Mouse (Mus musculus): ENCODE measurements at regions not wholly inside any gene's neighbourhood (a gene's known extent, or its start where the extent isn't known, plus 50 kb on each side); places are given as distances from the start of the nearest gene placed in this dataset.

DNA sequence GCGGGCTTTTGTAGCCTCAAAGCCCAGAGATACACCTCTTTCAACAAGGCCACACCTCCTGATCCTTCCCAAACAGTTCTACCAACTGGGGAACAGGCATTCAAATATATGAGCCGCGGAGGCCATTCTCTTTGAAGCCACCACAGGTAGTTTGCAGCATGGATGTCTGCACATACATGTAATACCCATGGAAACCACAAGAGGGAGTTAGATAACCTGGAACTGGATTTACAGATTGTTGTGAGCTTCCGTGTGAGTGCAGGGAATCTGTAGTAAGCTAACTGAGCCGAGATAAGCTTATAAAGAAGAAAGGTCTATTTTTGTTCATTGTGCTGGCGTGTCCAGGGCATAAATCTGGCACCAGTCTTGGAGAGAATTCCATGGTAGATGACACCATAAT, 149.0 kb downstream of the Zfp281 start:
- no peak overlapping the region for H3K4me3 ChIP-seq (ENCODE audit: insufficient read depth, low read length)
- TF ChIP-seq POLR2A (IDR thresholded peaks at IDR 0.05; ENCODE audit: low read depth, low read length), result no peak
- TF ChIP-seq CTCF (IDR thresholded peaks at IDR 0.05; ENCODE audit: borderline replicate concordance, insufficient read depth, low read length), result no peak
- H3K27ac ChIP-seq (ENCODE audit: insufficient read depth, low read length), result no peak overlapping the region
- H3K4me1 ChIP-seq (ENCODE audit: control insufficient read depth, insufficient read depth, low read length), result no peaks in the 10 kb centered on the region

DNA sequence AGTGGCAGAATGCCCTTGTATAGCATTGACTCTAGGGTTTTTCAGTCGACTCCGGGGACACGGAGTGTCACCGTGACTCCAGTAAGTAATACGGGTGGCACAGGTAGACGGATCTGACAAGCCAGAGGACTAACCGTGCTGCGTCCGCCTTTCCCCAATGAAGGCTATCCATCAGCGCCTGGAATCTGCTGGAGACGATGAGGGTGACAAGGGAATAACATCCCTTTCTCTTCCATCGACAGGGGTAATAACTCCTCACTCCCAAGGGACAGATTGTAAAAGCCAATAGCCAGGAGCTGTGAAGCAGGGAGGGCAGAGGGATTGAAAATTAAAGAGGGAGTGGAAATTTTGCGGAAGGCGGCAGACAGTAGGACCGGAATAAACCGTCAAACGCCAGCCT, 151.5 kb downstream of the Zfp281 start:
- no peak overlapping the region for H3K27ac ChIP-seq (ENCODE audit: insufficient read depth, low read length)
- TF ChIP-seq POLR2A (IDR thresholded peaks at IDR 0.05; ENCODE audit: low read depth, low read length) (no peak), CTCF (IDR thresholded peaks at IDR 0.05; ENCODE audit: borderline replicate concordance, insufficient read depth, low read length) (no peak)
- H3K4me1 ChIP-seq (ENCODE audit: control insufficient read depth, insufficient read depth, low read length), result no peaks in the 10 kb centered on the region
- H3K4me3 ChIP-seq (ENCODE audit: insufficient read depth, low read length), result no peak overlapping the region

DNA sequence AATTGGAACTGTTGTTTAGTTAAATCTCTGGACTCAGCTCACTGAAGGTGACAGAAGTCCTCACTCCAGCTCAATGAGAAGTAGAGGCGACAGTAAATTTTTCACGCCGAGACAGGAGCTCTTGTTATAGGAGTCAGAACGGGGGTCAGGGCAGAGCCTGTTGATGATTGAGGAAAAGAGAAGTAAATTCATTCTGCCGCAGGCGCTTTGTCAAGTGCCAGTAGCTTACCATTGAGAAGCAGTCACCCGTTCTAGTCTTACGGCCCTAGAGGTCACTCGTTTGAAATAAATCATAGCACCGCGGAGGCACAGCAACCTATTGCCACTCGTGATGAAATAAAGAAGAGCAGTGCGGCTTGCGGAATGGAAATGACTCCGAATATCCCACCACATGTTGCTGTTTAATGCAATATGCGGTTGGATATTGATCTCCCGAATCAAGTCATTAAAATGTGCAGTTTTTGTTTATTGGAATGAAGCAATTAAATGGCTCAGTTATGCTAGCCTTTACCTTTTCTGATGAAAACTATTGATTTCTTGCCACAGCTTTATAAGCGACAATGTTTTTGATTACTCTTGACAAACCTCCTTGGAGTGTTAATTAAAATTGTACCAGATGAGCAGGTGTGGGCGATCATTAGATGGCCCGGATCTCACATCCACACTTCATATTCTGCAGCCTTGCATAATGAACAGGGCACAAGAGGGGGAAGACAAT, 152.7 kb downstream of the Zfp281 start:
- TF ChIP-seq POLR2A (IDR thresholded peaks at IDR 0.05; ENCODE audit: low read depth, low read length) (no peak), CTCF (IDR thresholded peaks at IDR 0.05; ENCODE audit: borderline replicate concordance, insufficient read depth, low read length) (no peak)
- Histone ChIP-seq H3K4me3 (ENCODE audit: insufficient read depth, low read length) (no peak overlapping the region), H3K27ac (ENCODE audit: insufficient read depth, low read length) (no peak overlapping the region), H3K4me1 (ENCODE audit: control insufficient read depth, insufficient read depth, low read length) (no peaks in the 10 kb centered on the region)

DNA sequence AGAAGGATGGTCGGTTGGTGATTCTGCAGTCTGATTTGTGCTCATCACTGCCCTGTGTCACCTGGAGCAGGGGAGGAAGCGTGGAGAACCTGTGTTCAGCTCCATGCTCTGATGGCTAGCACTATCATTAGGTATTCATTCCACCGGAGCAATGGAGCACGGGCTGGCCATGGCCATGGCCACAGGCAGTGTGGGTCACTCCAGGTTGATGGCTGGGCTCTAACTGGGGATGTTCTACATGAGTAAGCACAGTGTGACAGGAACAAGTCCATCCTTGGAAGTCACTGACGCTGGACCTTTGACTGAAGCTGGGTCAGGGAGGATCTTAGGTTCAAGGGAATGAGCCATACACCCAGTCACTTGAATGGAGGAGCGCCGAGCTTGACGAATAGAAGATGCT, 154.7 kb downstream of the Zfp281 start:
- TF ChIP-seq POLR2A (IDR thresholded peaks at IDR 0.05; ENCODE audit: low read depth, low read length) (no peak), CTCF (IDR thresholded peaks at IDR 0.05; ENCODE audit: borderline replicate concordance, insufficient read depth, low read length) (no peak)
- H3K4me3 ChIP-seq (ENCODE audit: insufficient read depth, low read length), result no peak overlapping the region

DNA sequence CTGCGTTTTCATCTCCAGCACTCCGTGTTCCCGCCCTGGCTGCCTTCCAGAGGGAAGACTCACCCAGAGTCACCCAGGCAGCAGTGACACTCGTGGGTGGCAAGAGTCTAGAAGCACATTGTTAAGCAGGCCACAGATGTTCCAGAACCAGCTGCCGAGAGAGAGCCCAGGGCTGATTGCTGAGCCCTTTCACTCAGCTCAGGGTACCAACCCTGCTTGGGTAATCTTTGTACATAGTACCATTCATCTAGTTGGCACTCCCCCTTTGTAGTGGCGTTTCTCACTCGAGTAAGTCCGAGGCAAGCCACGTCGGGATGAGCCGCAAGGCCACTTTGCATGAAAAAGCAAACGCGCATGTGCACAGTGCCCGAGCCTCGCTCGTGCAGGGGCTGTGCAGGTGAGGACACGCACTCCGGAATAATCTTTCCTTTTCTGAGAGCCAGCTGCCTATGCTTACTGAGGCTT, 156.9 kb downstream of the Zfp281 start:
- TF ChIP-seq POLR2A (IDR thresholded peaks at IDR 0.05; ENCODE audit: low read depth, low read length), result no peak
- no peak for TF ChIP-seq CTCF (IDR thresholded peaks at IDR 0.05; ENCODE audit: borderline replicate concordance, insufficient read depth, low read length)
- Histone ChIP-seq H3K4me3 (ENCODE audit: insufficient read depth, low read length) (no peak overlapping the region), H3K27ac (ENCODE audit: insufficient read depth, low read length) (no peak overlapping the region), H3K4me1 (ENCODE audit: control insufficient read depth, insufficient read depth, low read length) (no peaks in the 10 kb centered on the region)

More for the DNA sequence above, 154.7 kb downstream of the Zfp281 start:
- no peaks in the 10 kb centered on the region for H3K4me1 ChIP-seq (ENCODE audit: control insufficient read depth, insufficient read depth, low read length)
- no peak overlapping the region for H3K27ac ChIP-seq (ENCODE audit: insufficient read depth, low read length)

DNA sequence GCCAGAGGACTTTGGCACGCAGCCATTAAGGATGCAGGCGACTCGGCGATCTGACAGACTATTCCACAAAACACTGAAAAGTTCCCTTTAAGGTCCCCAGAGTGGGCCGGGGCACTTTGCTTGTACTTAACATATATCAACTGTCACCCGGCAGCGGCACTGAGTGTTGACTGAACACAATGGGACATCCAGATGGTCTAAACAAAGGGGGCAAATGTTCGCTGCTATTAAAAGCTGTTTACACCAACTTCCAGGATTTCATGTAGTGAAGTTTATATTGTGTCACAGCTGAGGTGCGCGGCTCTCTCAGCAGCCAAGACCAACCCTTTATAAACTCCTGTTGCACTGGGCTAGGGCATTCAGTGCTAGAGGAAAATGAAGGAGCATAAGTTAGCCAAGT, 157.6 kb downstream of the Zfp281 start:
- H3K27ac ChIP-seq (ENCODE audit: insufficient read depth, low read length), result no peak overlapping the region
- no peak overlapping the region for H3K4me3 ChIP-seq (ENCODE audit: insufficient read depth, low read length)
- TF ChIP-seq CTCF (IDR thresholded peaks at IDR 0.05; ENCODE audit: borderline replicate concordance, insufficient read depth, low read length) (no peak), POLR2A (IDR thresholded peaks at IDR 0.05; ENCODE audit: low read depth, low read length) (no peak)
- H3K4me1 ChIP-seq (ENCODE audit: control insufficient read depth, insufficient read depth, low read length), result no peaks in the 10 kb centered on the region

DNA sequence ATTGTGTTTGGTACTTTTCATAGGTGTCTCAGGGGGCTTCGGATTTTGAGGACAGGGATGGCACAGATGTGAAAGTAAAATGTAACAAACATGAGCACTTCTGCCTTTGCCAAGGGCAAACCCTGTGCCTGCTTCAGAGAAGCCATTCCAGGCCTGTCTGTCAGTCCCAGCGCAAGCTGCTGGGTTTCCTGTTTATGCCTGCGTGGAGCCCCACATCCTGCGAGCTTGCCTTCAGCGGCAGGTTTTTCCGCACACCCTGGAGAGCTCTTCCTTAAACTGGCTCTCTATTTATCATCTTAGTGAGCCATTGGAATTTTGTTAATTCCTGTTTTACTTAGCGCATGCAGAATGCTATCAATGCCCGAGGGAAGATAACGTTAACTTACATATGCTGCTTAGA, 159.5 kb downstream of the Zfp281 start:
- Histone ChIP-seq H3K4me1 (ENCODE audit: control insufficient read depth, insufficient read depth, low read length) (no peaks in the 10 kb centered on the region), H3K4me3 (ENCODE audit: insufficient read depth, low read length) (no peak overlapping the region), H3K27ac (ENCODE audit: insufficient read depth, low read length) (no peak overlapping the region)
- TF ChIP-seq POLR2A (IDR thresholded peaks at IDR 0.05; ENCODE audit: low read depth, low read length) (no peak), CTCF (IDR thresholded peaks at IDR 0.05; ENCODE audit: borderline replicate concordance, insufficient read depth, low read length) (no peak)

DNA sequence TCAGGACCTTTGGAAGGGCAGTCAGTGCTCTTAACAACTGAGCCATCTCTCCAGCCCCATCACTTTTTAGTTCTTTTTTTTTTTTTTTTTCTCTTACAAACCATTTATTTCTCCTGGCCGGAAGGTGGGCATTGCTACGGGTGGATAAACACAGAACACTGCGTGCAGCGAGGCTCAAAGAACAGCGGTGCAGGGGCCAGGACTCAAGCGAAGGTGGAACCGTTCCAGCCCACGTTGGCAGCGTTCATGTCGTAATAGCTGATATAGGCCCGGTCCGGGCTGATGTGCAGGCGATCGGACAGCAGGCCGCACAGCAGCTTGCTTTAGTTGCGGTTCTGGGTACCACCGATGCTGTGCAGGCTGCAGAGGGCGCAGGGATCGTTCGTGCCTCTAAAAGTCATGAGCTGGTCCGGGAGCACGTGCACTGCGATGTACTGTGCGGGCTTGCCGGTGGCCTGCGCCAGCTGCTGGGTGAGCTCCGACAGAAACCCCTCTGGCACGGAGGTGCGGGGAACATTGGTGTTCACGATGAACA, 164.3 kb downstream of the Zfp281 start:
- H3K4me1 ChIP-seq (ENCODE audit: control insufficient read depth, insufficient read depth, low read length), result no peaks in the 10 kb centered on the region
- no peak for TF ChIP-seq POLR2A (IDR thresholded peaks at IDR 0.05; ENCODE audit: low read depth, low read length)
- TF ChIP-seq CTCF (IDR thresholded peaks at IDR 0.05; ENCODE audit: borderline replicate concordance, insufficient read depth, low read length), result no peak

DNA sequence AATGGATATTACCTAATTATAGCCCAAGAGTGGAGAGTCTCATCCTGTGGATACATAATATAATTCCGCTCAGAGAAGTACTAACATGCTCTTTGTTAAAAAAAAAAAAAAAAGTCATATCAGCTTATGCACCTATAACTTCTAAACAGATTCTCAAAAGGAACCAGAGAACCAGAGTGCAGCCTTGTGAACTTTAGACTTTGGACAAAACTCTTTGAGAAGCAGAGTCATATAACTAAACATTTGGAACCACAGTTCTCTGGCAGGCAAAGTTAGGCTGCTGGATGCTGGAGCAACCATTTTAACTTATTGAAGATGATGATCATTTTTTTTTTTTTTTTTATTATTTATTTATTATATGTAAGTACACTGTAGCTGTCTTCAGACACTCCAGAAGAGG, 166.9 kb downstream of the Zfp281 start:
- Histone ChIP-seq H3K4me3 (ENCODE audit: insufficient read depth, low read length) (no peak overlapping the region), H3K27ac (ENCODE audit: insufficient read depth, low read length) (no peak overlapping the region), H3K4me1 (ENCODE audit: control insufficient read depth, insufficient read depth, low read length) (no peaks in the 10 kb centered on the region)
- TF ChIP-seq POLR2A (IDR thresholded peaks at IDR 0.05; ENCODE audit: low read depth, low read length), result no peak
- TF ChIP-seq CTCF (IDR thresholded peaks at IDR 0.05; ENCODE audit: borderline replicate concordance, insufficient read depth, low read length), result no peak

More for the DNA sequence above, 164.3 kb downstream of the Zfp281 start:
- Histone ChIP-seq H3K4me3 (ENCODE audit: insufficient read depth, low read length) (no peak overlapping the region), H3K27ac (ENCODE audit: insufficient read depth, low read length) (no peak overlapping the region)
